Mouse (Mus musculus) G1E-ER4 (cell line): Measurements from ENCODE around the gene Cobl. TPM values are rescaled to one million over a fixed set of nuclear protein-coding genes. Genes with fewer than 3 reads are reported as not detected.

ENCODE experiments used
- GATA1 ChIP-seq: IDR thresholded peaks from one replicate; pipeline ENCODE4 v1.8.0; 2012; ENCODE audit warnings: low read length, inconsistent platforms
- polyA plus RNA-seq: library from polyadenylated mRNA; stranded (reverse); fragments of >175 nt; gene quantifications from 2 replicates; pipeline ENCODE4 v1.2.3, GENCODE M21; 2012

Gene Cobl
- polyA plus RNA-seq, 1 experiment, result not detected

DNA sequence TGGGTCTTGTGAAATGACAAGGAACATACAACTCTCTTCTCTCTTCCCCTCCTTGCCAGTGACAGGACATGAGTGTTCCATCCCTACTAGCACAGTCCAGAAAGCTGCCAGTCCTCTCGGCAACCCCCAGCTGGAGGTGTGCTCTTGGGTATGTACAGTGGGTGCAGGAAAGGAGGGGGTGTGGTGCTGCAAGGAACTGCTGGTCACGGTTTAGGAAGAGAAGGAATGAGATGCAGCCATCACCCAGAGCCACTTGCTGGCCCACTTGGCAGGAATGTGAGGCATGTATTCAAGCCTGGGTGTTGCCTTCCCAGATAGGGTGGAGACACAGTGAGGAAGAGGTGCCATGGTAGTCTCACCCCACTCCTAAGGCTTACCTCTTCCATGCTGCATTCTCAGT, 40.6 kb downstream of the Cobl start:
- TF ChIP-seq GATA1, result no peak

DNA sequence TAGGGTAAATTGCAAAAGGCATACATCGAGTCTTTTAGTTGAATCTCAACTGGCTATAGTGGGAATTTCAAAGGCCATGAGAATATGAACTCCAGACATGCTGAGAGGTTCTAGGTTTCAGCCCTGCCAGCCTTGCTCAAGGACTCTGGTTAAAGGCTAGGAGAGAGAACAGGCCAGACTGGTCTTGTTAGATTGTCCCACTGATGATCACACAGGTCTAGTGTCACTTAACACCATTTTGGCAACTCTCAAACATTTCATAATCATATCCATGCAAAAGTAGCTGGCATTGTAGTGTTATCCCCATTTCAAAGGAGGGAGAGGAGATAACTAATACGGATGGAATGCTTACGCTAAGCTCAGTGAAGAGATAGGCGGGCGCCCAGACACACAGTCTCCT, 43.6 kb downstream of the Cobl start:
- TF ChIP-seq GATA1, result no peak

DNA sequence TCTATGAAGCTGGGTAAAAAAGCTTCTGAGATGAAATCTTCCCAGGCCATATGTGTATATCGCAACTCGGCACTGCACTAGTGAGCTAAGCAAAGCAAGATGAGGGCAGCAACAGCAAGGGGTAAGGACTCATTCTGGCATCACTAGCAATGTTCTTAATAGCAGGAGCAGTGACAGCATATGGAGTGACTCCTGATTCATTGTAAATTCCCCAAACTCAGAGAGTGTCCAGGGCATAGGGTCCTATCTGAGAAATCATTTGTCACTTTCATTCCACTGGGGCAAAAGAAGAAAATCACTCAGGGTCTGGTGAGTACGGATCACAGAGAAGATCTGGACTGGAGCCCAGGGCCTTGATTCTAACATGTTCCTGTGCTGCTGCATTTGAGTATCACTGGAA, 44.6 kb downstream of the Cobl start:
- no peak for TF ChIP-seq GATA1

DNA sequence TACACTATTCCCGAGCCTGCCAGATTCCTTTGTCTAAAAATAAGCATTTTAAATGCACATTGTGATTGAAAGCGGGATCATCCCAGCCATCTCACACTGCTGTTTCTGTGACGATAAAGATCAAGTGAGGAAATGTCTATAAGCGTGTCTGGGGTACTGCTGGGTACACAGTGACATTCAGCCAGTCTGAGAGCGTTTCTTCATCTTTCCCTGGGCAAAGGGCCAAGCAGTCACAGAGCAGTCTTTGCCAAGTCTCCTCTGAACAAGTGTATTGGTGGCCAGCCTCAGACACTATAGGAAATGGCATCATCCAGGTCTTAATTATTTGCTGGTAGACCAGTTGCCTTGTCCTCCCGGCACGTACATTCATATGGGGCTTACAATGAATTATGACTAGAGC, 47.9 kb downstream of the Cobl start:
- TF ChIP-seq GATA1, result no peak

DNA sequence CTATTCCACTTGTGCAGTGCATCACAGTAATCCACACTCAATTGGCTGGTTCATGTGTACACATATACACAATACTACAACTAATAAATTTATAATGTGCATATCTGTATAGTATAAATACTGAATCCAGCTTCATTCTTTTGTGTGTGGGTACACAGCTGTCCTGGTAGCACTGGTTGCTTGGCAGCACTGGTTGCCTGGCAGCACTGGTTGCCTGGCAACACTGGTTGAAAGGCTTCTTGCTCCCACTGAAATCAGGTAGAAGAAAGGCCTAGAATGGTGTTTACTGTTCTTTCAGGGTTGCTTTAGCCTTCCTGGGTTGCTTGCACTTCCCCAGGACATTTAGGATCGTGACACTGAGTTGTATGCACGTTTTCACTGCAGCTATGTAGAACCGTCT, 49.4 kb downstream of the Cobl start:
- TF ChIP-seq GATA1, result no peak

DNA sequence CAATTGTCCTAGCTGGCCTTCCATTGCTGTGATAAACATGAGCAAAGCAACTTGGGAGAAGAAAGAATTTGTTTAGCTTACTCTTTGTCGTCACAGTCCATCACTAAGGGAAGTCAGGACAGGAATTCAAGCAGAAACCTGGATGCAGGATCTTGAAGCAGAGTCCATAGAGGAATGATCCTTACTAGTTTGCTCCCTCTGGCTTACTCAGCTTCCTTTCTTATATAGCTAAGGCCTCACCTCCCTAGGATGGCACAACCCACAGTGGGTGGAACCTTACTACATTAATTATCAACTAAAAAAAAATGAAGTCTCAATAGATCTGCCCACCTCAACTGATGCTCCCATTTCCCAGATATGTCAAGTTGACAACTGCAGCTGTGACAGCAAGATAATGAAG, 52.8 kb downstream of the Cobl start:
- TF ChIP-seq GATA1, result no peak

DNA sequence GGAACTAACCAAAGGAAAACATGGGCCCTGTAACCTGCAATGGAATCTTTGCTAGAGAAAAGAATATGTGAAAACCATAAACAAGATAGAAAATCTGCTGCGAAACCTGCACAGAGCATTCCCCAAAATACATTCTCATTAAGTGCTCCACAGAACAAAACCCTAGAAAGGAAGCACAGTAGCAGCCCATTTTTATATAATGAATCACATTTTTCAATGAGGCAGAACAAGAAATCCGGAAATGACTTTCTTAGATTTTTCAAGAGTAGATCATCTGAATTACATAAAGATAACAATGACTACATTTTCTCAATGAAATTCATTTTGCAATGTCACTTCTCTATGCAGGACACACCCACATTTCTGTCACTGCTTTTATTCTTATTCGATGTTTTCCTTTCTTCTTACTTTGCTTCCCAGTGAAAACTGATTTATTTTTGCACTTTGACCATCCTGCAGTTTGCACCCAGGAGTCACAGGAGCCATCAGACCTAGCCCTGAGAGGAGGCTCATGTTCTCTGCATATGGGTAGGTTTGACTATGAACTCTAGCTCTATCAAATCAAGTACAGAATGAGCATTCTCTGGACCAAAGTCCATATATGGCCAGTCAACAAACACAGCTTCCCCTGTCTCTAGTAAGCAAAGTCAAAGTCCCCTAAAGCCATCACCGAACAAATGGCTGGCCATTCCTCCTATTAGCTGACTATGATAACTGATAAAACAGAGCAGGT, 53.5 kb downstream of the Cobl start:
- TF ChIP-seq GATA1, result no peak

DNA sequence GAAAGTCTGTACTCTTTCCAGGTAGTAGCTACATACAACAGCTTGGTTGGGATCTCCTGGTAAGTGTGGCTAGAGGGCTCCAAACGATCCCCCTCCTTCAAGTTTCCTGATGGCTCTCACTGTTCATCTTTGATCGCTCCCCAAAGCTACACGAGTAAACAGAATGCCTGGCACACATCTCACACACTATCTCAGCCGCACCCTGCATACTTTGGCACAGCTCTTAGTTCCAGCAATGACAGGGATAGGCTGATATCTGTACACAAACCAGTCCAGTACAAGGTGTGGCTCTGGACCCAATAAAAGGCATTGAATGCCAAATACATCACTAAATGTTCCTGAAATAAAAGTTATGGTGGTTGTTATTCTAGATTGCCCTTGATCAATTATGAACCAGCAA, 55.3 kb downstream of the Cobl start:
- no peak for TF ChIP-seq GATA1

DNA sequence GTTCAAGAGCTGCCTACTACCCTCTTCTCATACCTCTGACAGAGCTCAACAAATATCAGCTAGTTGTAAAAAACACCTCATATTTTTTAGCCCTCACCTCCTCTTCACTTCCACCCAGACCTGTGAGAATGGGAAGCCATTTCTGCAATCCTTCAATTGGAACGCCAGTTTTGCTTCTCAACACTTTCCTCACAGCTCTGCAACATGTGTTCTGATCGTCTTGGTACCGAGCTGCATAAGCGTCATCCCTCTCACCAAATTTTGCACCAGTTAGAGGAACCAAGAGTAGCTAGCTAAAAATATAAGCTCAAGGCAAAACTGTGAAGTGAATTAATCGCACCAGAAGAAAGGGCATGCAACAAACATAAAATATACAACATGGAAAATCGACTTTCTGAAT, 56.9 kb downstream of the Cobl start:
- TF ChIP-seq GATA1, result no peak

DNA sequence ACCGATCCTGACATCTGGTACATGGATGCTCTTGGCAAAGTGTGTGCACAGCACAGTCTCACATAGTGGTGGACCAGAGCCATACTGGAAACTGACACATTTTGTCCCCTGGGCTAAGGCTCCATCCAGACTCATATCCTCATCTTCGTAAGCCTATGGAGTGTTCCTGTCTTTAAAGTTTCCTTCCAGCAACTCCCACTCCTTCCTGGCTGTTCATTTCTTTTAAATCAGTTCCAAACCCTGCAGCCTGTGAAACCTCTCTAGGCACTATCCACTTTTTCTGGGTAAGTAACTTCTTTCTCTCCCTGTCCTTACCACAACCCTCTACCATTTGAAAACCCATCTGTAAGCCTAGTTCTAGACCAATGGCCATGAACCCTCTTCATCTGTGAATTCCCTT, 64.9 kb downstream of the Cobl start:
- TF ChIP-seq GATA1, result no peak

DNA sequence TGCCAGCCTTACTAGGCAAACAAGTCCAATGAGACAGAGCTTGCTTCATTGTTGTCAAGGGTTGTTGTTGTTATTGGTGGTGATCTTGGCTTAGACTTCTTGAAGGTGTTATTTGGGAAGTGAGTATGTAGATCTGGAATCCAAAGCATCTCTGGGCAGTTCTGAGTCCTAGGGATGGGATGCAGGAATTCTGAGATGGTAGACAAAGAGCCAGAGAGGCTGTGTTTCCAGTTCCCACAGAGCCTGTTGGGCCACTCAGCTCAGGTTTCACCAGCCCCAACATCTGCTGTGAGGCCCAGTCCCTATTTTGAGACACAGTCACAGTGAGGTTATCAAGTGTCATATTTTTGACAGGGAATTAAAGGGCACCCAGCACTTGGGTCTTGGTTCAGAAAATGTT, 68.6 kb downstream of the Cobl start:
- TF ChIP-seq GATA1, result no peak

DNA sequence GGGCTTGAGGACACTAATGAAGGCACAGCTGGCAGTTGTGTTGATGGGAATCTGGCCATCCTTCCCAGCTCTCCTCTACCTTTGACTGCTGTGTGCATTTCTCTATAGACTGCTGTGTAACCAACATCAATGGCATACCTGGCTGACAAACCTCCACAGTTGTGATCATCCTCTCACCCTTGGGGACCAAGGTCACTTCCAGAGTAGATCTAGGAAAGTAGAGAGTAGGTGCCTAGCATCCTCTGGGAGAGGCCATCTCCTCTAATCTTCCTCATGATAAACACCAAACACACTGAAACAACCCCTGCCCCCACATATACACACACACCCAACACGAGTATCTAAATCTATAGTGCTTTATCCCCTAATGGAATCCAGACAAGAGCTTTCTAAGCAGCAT, 70.1 kb downstream of the Cobl start:
- TF ChIP-seq GATA1, result no peak

DNA sequence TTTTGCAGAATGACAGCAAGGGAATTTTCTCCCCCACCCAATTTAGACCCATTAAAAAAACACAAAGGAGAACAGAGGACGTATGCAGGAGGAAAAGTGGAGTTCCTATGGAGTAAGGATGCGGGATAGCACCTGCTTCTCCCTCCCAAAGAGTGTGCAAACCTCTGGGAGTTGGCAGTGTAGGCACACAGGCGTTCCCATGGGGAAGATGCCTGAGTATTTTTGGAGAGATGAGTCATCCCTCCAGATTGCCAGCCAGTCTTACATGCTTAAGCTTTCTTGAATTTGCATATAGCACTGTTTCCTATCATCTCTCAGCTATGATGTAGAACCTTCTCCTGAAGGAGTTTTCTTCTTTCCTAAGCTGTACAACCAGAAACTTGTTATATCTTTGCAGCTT, 70.6 kb downstream of the Cobl start:
- no peak for TF ChIP-seq GATA1

DNA sequence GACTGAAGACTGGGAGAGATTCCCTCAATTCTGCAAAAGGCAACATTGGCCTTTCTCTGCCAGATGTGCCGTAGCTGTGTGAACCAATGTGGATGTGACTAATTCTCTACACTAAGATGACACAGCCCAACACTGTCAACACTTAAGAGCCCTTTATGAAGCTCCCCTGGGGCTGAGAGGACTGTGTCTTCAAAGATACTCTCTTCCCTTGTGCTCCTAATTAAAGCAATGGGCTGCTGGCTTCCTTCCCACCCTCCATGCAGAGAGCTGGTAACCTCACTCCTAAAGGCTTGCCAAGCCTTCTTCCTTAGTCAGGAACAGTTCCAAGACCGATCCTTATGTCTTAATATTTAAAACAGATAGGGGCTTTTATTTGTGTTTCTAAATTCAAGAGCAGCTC, 79.9 kb downstream of the Cobl start:
- no peak for TF ChIP-seq GATA1

DNA sequence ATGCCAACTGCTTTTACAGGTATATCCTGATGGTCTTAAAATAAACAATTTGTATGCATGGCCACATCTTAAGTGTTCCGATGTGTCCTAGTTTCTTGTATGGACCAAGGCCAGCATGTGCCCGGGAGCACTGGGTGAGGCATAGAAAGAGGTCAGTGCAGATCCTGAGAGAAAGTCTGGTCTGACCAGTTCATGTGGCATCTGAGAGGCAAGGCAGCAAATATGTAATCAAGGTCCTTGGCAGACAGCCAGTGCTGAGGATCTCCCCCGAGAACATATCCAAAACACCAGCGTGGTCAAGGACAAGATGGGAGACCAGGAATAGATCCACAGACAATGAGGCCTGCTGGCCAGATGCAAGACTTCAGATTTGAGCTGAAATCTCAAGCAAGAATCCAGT, 81.8 kb downstream of the Cobl start:
- no peak for TF ChIP-seq GATA1

DNA sequence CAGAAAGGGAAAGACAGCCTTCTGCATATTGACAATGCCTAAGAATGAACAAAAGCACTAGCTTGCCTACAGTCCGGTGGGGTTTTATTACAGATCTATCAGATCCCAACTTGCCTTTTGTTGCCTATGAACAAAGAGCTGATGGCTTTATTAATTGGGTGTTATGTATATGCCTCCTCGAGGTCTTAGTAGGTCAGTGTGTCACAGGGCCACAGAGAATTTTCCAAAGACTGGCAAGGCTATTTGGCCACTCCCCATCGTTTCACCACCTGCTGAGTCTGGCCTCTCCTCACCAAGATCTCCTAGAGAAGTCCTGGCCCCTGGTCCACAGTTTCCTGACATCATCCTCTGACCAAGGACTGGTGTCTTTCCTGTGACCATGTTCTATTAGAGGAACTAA, 83.7 kb downstream of the Cobl start:
- no peak for TF ChIP-seq GATA1

DNA sequence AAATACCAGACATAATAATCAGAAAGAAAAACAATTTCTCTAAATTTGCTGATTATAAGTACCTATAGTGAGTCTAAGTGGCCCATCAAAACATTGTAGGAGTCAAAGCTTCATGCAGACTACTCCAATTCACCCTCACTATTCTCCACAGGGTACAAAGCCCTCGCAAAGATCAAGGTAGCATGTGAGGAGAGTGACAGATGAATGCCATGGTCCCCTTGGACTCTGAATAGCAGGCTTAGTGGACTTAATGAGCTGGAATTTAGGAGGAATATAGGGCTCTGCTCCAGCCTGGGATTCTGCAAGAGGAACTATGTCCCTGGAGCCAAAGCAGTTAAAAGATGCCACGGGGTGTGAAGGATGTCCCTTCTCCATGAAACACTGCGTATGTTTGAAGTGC, 88.1 kb downstream of the Cobl start:
- no peak for TF ChIP-seq GATA1

DNA sequence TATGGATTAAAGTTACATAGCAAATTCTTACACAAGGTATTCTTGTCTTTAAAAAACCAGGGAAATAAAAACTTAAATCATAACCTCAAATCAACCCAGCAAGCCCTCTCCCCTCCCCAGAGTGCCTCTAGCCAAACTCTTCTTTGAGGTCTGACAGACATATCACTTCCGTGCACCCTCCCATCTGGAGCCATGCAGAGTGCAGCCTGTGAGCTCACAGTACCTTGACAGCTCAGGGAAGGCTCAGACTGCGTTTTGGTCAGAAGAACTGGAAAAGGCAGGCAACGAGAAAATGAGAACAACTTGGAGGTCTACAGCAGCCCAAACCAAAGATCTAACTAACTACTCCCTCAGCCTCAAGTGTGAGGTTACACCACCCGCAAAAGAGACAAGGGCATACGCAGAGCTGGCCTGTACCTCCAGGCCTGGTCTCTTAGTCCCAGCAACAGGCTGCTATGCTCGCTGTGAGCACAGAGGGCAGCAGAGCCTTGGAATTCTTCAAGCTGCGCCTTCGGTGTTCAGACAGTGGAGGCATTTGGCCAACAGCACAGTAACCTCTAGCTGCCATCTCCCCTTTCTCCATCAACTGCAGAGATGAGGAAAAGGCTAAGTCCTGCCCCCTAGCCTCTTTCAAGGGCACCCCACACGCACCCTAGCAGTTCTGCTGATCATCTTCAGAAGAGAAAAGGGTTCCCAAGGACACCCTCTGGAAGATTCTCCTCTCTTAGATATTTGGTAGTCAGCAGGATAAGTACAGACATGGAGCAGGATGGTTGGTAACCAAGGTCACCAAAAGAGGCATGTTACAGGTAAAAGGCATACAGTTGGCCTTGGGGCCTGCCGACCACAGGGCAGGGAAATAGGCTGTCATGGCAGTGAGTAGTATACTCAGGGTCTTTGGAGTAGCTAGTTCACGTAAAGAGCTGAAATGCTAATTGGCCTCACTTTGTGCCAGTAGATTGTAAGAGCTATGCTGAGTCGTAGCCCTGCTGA, 91.4 kb downstream of the Cobl start:
- no peak for TF ChIP-seq GATA1
